Mouse (Mus musculus): ENCODE data around the gene Arf5.

DNA sequence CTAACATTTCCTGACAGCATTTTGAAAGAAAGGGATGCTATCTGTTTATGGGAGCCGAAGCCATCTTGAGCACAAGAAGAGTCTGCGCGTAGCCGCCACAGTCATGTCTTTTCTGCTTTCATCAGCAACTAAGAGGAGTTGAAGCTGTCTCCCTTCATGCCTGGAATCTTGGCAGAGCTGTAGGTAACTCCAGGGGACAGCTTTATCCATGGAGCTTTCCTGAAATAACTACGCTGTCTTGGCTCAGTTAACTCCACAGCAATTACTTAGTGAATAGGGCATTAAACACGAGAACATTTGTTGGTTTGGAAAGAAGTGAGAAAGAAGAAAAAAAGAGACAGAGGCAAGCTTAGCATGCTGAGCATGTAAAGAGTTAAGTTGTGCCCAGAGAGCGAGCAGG, 24.6 kb downstream of the Arf5 start:
- no peak for TF ChIP-seq CTCF (IDR thresholded peaks at IDR 0.05; ENCODE audit: low read depth, low read length)
- TF ChIP-seq TAL1 (conservative IDR thresholded peaks at IDR 0.05; ENCODE audit: low read depth, low read length) = no peak
- no peak for TF ChIP-seq GATA1 (IDR thresholded peaks at IDR 0.05; ENCODE audit: borderline replicate concordance, low read length)
- no peak for TF ChIP-seq POLR2AphosphoS5 (IDR thresholded peaks at IDR 0.05; ENCODE audit: insufficient replicate concordance, low read depth, low read length)

Data from G1E (cell line).